Mouse (Mus musculus): ENCODE measurements around the gene Ldhd. TPM values are rescaled to one million over a fixed set of nuclear protein-coding genes. Genes with fewer than 3 reads are reported as not detected.

Ldhd gene
- polyA plus RNA-seq, 1 experiment from 2014 or later = 0.44 TPM

DNA sequence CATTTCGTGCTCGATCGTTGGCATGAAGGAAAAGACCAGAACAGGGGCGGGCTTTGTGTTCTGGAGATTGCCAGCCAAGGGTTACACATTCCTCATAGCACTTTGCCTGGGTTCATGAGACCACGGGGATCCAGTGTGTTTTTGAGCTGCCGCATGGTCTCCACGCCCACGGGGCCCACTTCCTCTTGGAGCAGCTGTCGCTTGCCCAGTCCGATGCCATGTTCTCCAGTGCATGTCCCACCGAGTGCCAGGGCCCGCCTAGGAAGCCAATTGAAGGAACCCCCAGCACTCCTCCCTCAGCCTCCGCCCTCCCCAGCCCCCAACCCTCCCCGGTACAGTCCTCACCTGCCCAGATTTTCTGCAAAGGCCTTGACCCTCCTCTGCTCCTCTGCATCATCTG lies 3.2 kb downstream of the Ldhd start:
- no peak overlapping the region for H3K9ac ChIP-seq
- no peak overlapping the region for H3K4me2 ChIP-seq
- no peak overlapping the region for H3K27ac ChIP-seq (replicated peaks)
- WGBS = 84% methylated on average over 14 of the region's 14 CpGs
- no peaks in the 10 kb centered on the region for H3K27me3 ChIP-seq (replicated peaks)
- H3K4me1 ChIP-seq = peaks cover 25% of the 10 kb centered on the region
- H3K9me3 ChIP-seq = no peaks in the 10 kb centered on the region
- no peak for ATAC-seq (ENCODE audit: extremely low read depth, insufficient number of reproducible peaks, low FRiP score, low TSS enrichment)
- peaks cover 24% of the 10 kb centered on the region for H3K36me3 ChIP-seq
- no peak overlapping the region for H3K4me3 ChIP-seq

DNA sequence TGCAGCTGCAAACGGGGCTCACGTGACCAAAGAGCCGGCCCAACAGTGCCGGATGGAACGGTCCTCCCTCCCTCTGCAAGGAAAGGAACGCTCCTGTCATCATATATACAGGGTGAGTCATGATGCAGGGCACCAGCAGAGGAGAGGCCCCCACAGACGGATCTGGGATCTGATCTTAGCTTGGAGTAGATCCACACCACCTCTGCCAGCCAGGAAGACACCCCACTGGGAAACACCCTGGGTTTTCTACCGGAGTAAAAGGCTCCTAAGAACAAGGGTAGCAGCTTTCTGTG lies 3.7 kb downstream of the Ldhd start:
- ATAC-seq (ENCODE audit: extremely low read depth, insufficient number of reproducible peaks, low FRiP score, low TSS enrichment) = no peak
- Histone ChIP-seq H3K4me1 (peaks cover 29% of the 10 kb centered on the region), H3K4me3 (no peak overlapping the region), H3K9me3 (no peaks in the 10 kb centered on the region), H3K4me2 (no peak overlapping the region), H3K27ac (replicated peaks) (no peak overlapping the region), H3K27me3 (replicated peaks) (no peaks in the 10 kb centered on the region), H3K36me3 (peaks cover 29% of the 10 kb centered on the region), H3K9ac (no peak overlapping the region)
- WGBS = 63% methylated on average over 8 of the region's 8 CpGs

DNA sequence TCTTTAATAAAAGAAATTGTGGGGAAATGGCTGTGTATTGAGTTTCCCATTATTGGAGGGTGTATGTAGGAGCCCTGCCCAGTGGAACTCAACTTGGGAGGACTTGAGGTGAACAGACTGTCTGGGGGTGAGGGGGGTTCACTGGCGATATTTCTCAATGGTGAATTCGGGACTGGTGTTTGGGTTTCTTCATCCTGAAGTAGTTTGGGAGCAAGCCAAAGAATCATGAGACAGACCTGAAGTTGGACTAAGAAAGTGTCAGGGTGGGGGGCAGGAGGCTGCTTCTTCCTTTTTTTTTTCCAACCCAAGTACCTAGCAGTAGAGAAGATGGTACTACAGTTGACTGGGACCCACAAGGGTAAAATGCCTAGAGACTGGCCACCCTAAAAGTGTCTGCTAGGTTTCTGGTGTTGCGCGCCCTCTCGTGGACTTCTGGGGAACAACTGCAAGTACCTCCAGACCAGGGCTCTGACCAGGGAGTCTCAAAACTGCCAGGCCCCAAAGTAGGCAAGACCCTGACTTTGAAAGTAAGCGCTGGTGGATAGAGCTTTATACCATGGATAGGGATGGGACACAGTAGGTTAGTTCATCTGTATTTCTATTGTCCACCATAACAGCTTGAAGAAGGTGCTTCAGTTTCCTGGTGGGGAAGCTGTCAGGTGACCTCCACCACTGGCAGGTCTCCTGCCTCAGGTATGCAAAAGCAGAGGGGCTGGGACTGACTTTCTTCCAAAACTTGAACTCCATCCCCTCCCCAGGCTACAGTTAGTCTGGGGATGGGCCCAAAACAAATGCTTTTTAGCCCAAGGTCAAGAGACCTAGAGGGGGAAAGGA lies 4.3 kb downstream of the Ldhd start:
- H3K36me3 ChIP-seq = peaks cover 32% of the 10 kb centered on the region
- H3K27me3 ChIP-seq (replicated peaks) = no peaks in the 10 kb centered on the region
- no peak overlapping the region for H3K9ac ChIP-seq
- no peak overlapping the region for H3K4me2 ChIP-seq
- H3K4me1 ChIP-seq = peaks cover 29% of the 10 kb centered on the region
- H3K4me3 ChIP-seq = no peak overlapping the region
- no peak for ATAC-seq (ENCODE audit: extremely low read depth, insufficient number of reproducible peaks, low FRiP score, low TSS enrichment)
- no peak overlapping the region for H3K27ac ChIP-seq (replicated peaks)
- H3K9me3 ChIP-seq = no peaks in the 10 kb centered on the region
- WGBS = 29% methylated on average over 6 of the region's 6 CpGs

DNA sequence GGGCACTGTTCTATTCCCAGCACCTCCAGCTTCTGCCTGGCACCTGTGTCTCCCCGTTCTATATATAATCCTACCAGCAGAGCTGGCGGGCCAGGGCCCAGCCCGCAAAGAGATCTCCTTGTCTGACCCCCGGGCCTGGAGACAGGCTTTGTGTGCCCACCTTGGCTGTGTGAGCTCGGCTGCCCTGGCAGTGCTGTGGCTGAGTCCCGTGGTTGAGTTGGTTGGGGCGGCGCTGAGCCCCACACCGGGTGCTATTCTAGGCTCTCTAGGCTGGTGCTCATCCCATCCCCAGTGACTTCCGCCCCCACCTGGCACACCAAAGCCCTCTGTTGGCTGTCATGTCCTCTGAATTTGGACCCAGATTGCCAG lies 5.3 kb downstream of the Ldhd start:
- ATAC-seq (ENCODE audit: extremely low read depth, insufficient number of reproducible peaks, low FRiP score, low TSS enrichment) = no peak
- H3K27ac ChIP-seq (replicated peaks) = no peak overlapping the region; the same call in 1 of the 2 replicates
- H3K27me3 ChIP-seq (replicated peaks) = no peaks in the 10 kb centered on the region
- peaks cover 36% of the 10 kb centered on the region for H3K36me3 ChIP-seq
- H3K4me1 ChIP-seq = peaks cover 33% of the 10 kb centered on the region
- H3K9me3 ChIP-seq = no peaks in the 10 kb centered on the region
- H3K9ac ChIP-seq = 0 out of 2 replicates have a peak overlapping the region, but pooled peaks have one; percentile 0
- whole genome bisulfite sequencing = 80% methylated on average over 10 of the region's 10 CpGs
- H3K4me3 ChIP-seq = no peak overlapping the region
- no peak overlapping the region for H3K4me2 ChIP-seq

DNA sequence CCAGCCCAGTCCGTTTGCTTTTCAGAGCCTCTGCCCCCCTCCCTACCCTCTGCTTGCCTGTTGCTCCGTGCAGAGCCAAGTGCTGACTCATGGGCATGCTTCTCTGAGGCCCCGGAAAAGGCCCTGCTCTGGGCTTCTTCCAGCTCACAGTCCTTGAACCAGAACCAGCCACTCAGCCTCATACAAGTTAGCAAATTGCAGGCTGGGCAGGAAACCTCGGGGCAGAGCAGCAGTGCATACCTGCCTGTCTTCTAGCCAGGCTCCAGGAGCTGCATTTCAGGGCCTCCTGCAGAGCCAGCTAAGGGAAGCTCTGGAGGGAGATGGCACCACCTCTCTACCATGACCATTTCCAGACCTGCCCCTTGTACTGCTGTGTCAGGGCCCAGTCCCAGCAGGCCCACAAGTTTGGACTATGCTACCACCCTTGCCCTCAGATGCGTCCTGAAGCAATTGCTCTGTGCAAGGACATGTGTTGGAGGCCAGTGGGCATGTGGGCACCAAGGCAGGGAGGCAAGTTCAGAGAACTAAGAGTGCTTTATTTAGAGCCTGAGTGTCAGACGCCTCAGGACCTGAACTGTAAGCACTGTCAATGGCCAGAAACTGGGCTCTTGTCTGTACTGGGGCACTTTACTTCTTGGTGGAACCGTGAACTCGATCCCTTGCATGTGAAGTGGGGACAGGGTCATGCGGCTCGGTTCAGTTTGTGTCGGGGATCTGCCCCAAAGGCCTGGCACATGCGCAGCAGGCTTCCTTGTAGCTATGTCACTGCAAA lies 5.9 kb downstream of the Ldhd start:
- Histone ChIP-seq H3K9ac (peak overlapping the region; percentile 24; the same call in 1 of the 2 replicates), H3K4me1 (peaks cover 37% of the 10 kb centered on the region), H3K4me2 (no peak overlapping the region), H3K4me3 (no peak overlapping the region), H3K27ac (replicated peaks) (peak overlapping the region; percentile 55), H3K27me3 (replicated peaks) (no peaks in the 10 kb centered on the region), H3K36me3 (peaks cover 39% of the 10 kb centered on the region), H3K9me3 (no peaks in the 10 kb centered on the region)
- ATAC-seq (ENCODE audit: extremely low read depth, insufficient number of reproducible peaks, low FRiP score, low TSS enrichment) = no peak
- 65% methylated on average over 12 of the region's 12 CpGs for WGBS

DNA sequence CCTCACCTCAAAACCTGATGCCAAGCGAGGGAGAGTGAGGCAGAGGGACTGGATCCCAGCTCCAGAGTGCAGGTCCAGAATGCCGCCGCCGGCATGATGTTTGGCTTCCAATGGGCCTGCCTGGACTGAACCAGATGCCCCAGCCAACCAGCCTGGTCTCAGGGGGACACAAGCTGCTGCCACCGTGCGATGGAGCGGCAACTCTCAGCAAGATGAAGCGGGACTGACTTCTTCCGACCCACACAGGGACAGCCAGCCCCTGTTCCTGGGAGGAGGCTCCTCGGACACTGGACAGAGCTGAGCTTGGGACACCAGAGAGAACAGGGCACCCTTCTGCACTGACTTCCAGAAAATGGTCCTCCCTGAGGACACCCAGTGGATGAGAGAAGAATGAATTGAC lies 7.6 kb downstream of the Ldhd start:
- no peak overlapping the region for H3K4me2 ChIP-seq
- no peaks in the 10 kb centered on the region for H3K9me3 ChIP-seq
- peaks cover 53% of the 10 kb centered on the region for H3K4me1 ChIP-seq
- no peak overlapping the region for H3K9ac ChIP-seq
- no peak overlapping the region for H3K27ac ChIP-seq (replicated peaks)
- no peak for ATAC-seq (ENCODE audit: extremely low read depth, insufficient number of reproducible peaks, low FRiP score, low TSS enrichment)
- H3K27me3 ChIP-seq (replicated peaks) = no peaks in the 10 kb centered on the region
- 85% methylated on average over 10 of the region's 10 CpGs for WGBS
- peaks cover 39% of the 10 kb centered on the region for H3K36me3 ChIP-seq
- H3K4me3 ChIP-seq = no peak overlapping the region

DNA sequence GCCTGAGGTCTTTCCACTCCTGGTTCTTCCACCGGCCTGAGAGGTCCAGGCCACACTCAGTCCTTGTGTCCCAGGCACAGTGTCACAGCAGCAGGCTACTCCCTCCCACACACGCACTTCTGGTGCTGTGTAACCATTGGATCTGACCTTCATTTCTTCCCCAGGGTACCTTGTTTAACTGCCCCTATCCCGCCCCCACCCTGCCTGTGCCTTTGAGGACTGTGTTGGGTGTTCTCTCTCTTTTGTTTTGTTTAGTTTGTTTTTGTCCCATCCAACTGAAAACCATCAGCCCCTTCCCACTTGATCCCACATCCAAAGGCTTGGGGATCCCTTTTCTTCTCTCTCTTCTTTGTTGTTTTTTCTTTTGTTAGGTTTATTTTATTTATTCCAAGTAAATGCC lies 8.1 kb downstream of the Ldhd start:
- no peak for ATAC-seq (ENCODE audit: extremely low read depth, insufficient number of reproducible peaks, low FRiP score, low TSS enrichment)
- Histone ChIP-seq H3K4me1 (peaks cover 57% of the 10 kb centered on the region), H3K27ac (replicated peaks) (no peak overlapping the region), H3K9me3 (no peaks in the 10 kb centered on the region), H3K4me3 (no peak overlapping the region), H3K27me3 (replicated peaks) (no peaks in the 10 kb centered on the region), H3K9ac (no peak overlapping the region), H3K36me3 (peaks cover 39% of the 10 kb centered on the region), H3K4me2 (no peak overlapping the region)
- WGBS = 77% methylated on average over 3 of the region's 3 CpGs

DNA sequence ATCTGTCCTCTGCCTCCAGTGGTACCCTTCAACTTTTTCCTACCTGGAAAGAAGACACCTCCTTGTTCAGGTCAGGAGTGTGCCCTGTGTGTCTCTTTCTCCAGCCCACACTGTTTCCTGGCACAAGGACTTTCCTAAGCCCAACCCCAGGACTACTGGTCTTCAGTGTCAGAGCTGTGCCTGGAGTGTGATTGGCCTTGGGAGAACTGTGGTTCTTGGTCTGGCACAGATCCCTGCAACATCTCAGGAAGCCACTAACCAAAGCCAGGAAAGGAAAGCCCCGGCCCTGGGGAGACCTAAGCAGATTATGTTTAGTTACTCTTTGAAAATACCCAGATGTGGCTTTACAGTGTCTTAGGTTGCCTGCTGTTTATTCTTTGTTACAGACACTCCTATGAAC lies 10.2 kb downstream of the Ldhd start:
- no peak overlapping the region for H3K4me3 ChIP-seq
- peaks cover 50% of the 10 kb centered on the region for H3K4me1 ChIP-seq
- no peak for ATAC-seq (ENCODE audit: extremely low read depth, insufficient number of reproducible peaks, low FRiP score, low TSS enrichment)
- H3K36me3 ChIP-seq = peaks cover 42% of the 10 kb centered on the region
- H3K4me2 ChIP-seq = no peak overlapping the region
- peak overlapping the region; percentile 13 for H3K27ac ChIP-seq (replicated peaks)
- H3K9ac ChIP-seq = no peak overlapping the region
- no peaks in the 10 kb centered on the region for H3K9me3 ChIP-seq
- 36% methylated on average over 1 of the region's 1 CpGs for WGBS
- H3K27me3 ChIP-seq (replicated peaks) = no peaks in the 10 kb centered on the region

DNA sequence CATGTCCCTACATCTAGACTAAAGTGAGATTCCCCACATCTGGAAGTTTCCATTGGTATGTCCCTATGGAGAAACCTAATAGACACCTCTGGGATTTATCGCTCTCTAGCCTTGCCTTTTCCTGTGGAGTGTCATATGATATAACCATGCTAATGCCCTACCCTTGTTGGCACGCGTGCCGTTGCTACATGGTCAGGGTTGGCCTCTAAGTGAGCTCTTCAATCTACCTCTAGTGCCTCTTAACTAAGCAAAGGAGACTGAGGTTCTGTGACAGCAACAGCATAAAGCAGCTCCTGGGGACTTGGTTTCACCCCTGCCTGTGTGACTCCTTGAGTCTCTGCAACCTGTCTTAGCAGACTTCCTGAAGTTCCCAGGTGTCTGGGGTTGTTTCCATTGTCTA lies 11.9 kb downstream of the Ldhd start:
- no peaks in the 10 kb centered on the region for H3K27me3 ChIP-seq (replicated peaks)
- H3K36me3 ChIP-seq = peaks cover 43% of the 10 kb centered on the region
- no peak overlapping the region for H3K4me2 ChIP-seq
- H3K4me3 ChIP-seq = no peak overlapping the region
- H3K27ac ChIP-seq (replicated peaks) = no peak overlapping the region
- H3K4me1 ChIP-seq = peaks cover 36% of the 10 kb centered on the region
- 82% methylated on average over 4 of the region's 4 CpGs for WGBS
- no peak for ATAC-seq (ENCODE audit: extremely low read depth, insufficient number of reproducible peaks, low FRiP score, low TSS enrichment)
- no peak overlapping the region for H3K9ac ChIP-seq
- H3K9me3 ChIP-seq = no peaks in the 10 kb centered on the region

DNA sequence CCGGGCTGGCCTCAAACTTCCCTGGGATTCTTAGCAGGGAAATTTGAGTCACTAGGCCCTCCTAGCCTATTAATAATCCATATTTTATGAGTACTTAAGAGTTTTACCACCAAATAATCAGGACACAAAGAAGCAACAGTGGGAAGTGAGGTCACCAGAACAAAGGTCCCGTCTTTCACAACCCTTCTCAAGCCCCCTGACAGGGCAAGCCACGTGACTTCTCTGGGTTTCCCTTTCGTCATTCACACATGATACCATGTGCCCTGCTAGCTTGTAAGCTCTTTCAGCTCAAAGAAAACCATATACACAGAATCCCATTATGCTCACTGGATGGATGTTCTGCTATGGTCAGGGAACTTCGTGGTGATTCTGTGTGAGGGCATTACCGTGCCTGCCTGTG lies 12.4 kb downstream of the Ldhd start:
- Histone ChIP-seq H3K9ac (no peak overlapping the region), H3K4me1 (peaks cover 36% of the 10 kb centered on the region), H3K27ac (replicated peaks) (no peak overlapping the region), H3K4me2 (no peak overlapping the region), H3K4me3 (no peak overlapping the region), H3K36me3 (peaks cover 38% of the 10 kb centered on the region), H3K27me3 (replicated peaks) (no peaks in the 10 kb centered on the region), H3K9me3 (no peaks in the 10 kb centered on the region)
- ATAC-seq (ENCODE audit: extremely low read depth, insufficient number of reproducible peaks, low FRiP score, low TSS enrichment) = no peak
- 55% methylated on average over 6 of the region's 6 CpGs for WGBS

DNA sequence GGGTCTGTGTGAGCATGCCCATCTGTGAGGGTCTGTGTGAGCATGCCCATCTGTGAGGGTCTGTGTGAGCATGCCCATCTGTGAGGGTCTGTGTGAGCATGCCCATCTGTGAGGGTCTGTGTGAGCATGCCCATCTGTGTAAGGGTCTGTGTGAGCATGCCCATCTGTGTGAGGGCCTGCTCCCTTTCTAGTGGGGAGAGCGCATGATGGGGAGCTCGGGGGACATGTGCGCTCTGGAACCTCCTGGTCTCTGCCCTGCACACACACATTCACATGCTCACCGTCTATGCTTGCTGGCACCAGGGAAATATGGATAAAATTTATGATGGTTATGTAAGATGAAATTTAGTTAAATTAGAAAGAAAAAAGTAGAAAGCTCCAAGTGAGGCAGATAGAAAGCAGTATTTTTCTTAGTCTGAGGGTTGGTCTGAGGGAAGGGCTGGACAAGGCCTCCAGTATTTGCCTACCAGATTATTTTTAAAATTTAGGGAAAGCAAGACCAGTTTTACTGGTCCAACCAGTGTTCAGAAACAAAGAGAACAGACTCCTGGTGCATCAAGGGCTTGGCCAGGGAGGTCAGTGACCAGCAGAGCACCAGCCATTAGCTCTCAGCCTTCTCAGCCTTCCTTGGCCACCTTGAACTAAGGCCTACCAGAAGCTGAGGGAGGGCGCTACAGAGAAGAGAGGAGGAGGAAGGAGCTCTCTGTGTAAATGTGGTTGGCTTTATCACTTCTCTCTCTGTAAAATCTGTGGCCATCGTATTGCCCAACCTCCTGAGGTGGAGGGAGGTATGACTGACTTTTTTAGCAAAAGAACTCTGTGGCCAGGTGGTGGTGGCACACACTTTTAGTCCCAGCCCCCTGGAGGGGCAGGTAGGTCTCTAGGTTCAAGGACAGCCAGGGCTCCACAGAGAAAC lies 15.1 kb downstream of the Ldhd start:
- H3K27me3 ChIP-seq (replicated peaks) = no peaks in the 10 kb centered on the region
- ATAC-seq (ENCODE audit: extremely low read depth, insufficient number of reproducible peaks, low FRiP score, low TSS enrichment) = no peak
- H3K36me3 ChIP-seq = peaks cover 35% of the 10 kb centered on the region
- 86% methylated on average over 6 of the region's 6 CpGs for whole genome bisulfite sequencing
- H3K4me1 ChIP-seq = peaks cover 27% of the 10 kb centered on the region
- no peak overlapping the region for H3K4me3 ChIP-seq
- no peaks in the 10 kb centered on the region for H3K9me3 ChIP-seq
- no peak overlapping the region for H3K9ac ChIP-seq
- H3K27ac ChIP-seq (replicated peaks) = no peak overlapping the region
- no peak overlapping the region for H3K4me2 ChIP-seq
